Mouse (Mus musculus) midbrain, embryonic 15.5 days (tissue): Measurements from ENCODE around the gene Klk8. TPM values are rescaled to one million over a fixed set of nuclear protein-coding genes. Genes with fewer than 3 reads are reported as not detected.

Source experiments
- ATAC-seq: fragments of 200-750 bp; cut with Nextera tagmentation; replicated peaks from 2 replicates; pipeline ENCODE4 v1.8.0; 2017; ENCODE audit warnings: moderate TSS enrichment
- H3K27ac ChIP-seq: fragments of 300-500 bp; sonication (generic); 2 replicates; pipeline ENCODE4 v1.5.1; 2015; ENCODE audit warnings: mild to moderate bottlenecking, inconsistent platforms
- H3K27me3 ChIP-seq: fragments of 300-500 bp; sonication (generic); replicated peaks from 2 replicates; pipeline ENCODE4 v1.6.1; 2015; ENCODE audit warnings: inconsistent platforms
- H3K36me3 ChIP-seq: fragments of 300-500 bp; sonication (generic); replicated peaks from 2 replicates; pipeline ENCODE4 v1.6.1; 2015; ENCODE audit warnings: inconsistent platforms
- H3K4me1 ChIP-seq: fragments of 300-500 bp; sonication (generic); 2 replicates; pipeline ENCODE4 v1.6.1; 2015; ENCODE audit warnings: inconsistent platforms
- H3K4me2 ChIP-seq: fragments of 300-500 bp; sonication (generic); 2 replicates; pipeline ENCODE4 v1.6.1; 2015; ENCODE audit warnings: inconsistent platforms, mild to moderate bottlenecking, moderate library complexity
- H3K4me3 ChIP-seq: fragments of 300-500 bp; sonication (generic); 2 replicates; pipeline ENCODE4 v1.5.1; 2015; ENCODE audit warnings: mild to moderate bottlenecking, inconsistent platforms
- H3K9ac ChIP-seq: fragments of 300-500 bp; sonication (generic); 2 replicates; pipeline ENCODE4 v1.6.1; 2015; ENCODE audit warnings: mild to moderate bottlenecking, inconsistent platforms
- H3K9me3 ChIP-seq: fragments of 300-500 bp; sonication (generic); 2 replicates; pipeline ENCODE4 v1.6.1; 2016; ENCODE audit warnings: inconsistent platforms
- WGBS: fragments of 180-500 bp; shearing (Covaris S2); methylation state at CpG from one replicate; pipeline ENCODE4 v1.1.7; 2015; ENCODE audit warnings: mixed read lengths; 5-methylcytosine and 5-hydroxymethylcytosine counted together
- polyA plus RNA-seq: library from polyadenylated mRNA; unstranded; fragments of >200 nt; fragmentation: Nextera tagmentation; extraction: Ambion mirVana; gene quantifications from 2 replicates; pipeline ENCODE4 v1.2.1, GENCODE M21; 2015

Gene Klk8
- polyA plus RNA-seq, 1 experiment from 2014 or later: 10.0 TPM

- Histone ChIP-seq H3K4me1 (peaks cover 2% of the 10 kb centered on the region; the same call in 1 of the 2 replicates), H3K9ac (no peak overlapping the region), H3K4me3 (no peak overlapping the region), H3K27me3 (no peaks in the 10 kb centered on the region), H3K27ac (no peak overlapping the region), H3K9me3 (no peaks in the 10 kb centered on the region), H3K36me3 (no peaks in the 10 kb centered on the region), H3K4me2 (no peak overlapping the region)
- no peak for ATAC-seq
- 91% methylated on average over 12 of the region's 12 CpGs for WGBS
Measured at GRCm38 (mm10) chr7:43777423-43777822, 20.0 kb upstream of the Klk8 start.

GRCm38 (mm10) chr7:43778176-43778970, 19.0 kb upstream of the Klk8 start:
- no peaks in the 10 kb centered on the region for H3K36me3 ChIP-seq
- no peak for ATAC-seq
- H3K9ac ChIP-seq: no peak overlapping the region
- H3K27me3 ChIP-seq: peaks cover 3% of the 10 kb centered on the region; the same call in 1 of the 2 replicates
- no peaks in the 10 kb centered on the region for H3K9me3 ChIP-seq
- 91% methylated on average over 10 of the region's 10 CpGs for WGBS
- no peak overlapping the region for H3K4me3 ChIP-seq
- H3K4me2 ChIP-seq: no peak overlapping the region
- H3K27ac ChIP-seq: no peak overlapping the region
- peaks cover 7% of the 10 kb centered on the region for H3K4me1 ChIP-seq

GRCm38 (mm10) chr7:43780241-43780640, 17.1 kb upstream of the Klk8 start:
- Histone ChIP-seq H3K9ac (no peak overlapping the region), H3K4me3 (no peak overlapping the region), H3K27ac (no peak overlapping the region), H3K4me1 (peaks cover 7% of the 10 kb centered on the region), H3K27me3 (peaks cover 6% of the 10 kb centered on the region; the same call in 1 of the 2 replicates), H3K9me3 (no peaks in the 10 kb centered on the region), H3K4me2 (no peak overlapping the region), H3K36me3 (no peaks in the 10 kb centered on the region)
- 77% methylated on average over 6 of the region's 6 CpGs for WGBS
- no peak for ATAC-seq

- no peaks in the 10 kb centered on the region for H3K9me3 ChIP-seq
- H3K36me3 ChIP-seq: no peaks in the 10 kb centered on the region
- no peak for ATAC-seq
- no peak within 1 kb of the TSS for H3K27ac ChIP-seq
- no peak within 1 kb of the TSS for H3K4me2 ChIP-seq
- peaks cover 6% of the 10 kb centered on the region; the same call in 1 of the 2 replicates for H3K27me3 ChIP-seq
- H3K4me1 ChIP-seq: peaks cover 7% of the 10 kb centered on the region
- H3K4me3 ChIP-seq: no peak within 1 kb of the TSS
- H3K9ac ChIP-seq: no peak within 1 kb of the TSS
- WGBS: 57% methylated on average over 5 of the region's 5 CpGs
Measured at GRCm38 (mm10) chr7:43780746-43781145, 16.6 kb upstream of the Klk8 start, which contains the start of gene Klk10. TSS of gene Klk10 (plus strand) at chr7:43781035.

DNA sequence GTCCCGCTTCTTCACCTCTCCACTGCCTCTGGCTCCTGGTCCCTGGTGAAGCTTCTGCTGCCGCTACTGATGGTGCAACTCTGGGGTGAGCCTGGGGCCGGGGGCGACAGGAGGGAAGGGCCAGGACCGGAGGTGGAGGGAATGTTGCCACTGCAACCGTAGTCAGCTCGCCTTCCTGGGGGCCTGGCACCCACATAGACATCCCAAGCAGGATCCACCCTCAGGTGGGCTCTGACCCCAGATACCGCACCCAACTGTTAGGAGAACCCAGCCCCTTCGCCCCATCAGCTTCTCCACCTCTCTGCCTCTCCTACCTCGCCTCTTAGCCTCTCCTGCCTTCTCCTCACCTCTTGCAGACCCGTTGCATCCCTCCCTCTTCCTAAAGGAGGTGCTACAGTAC, 15.8 kb upstream of the Klk8 start:
- Histone ChIP-seq H3K9ac (no peak overlapping the region), H3K27me3 (peaks cover 6% of the 10 kb centered on the region; the same call in 1 of the 2 replicates), H3K4me1 (peaks cover 7% of the 10 kb centered on the region), H3K36me3 (no peaks in the 10 kb centered on the region), H3K27ac (no peak overlapping the region), H3K9me3 (no peaks in the 10 kb centered on the region), H3K4me3 (no peak overlapping the region), H3K4me2 (no peak overlapping the region)
- ATAC-seq: no peak
- 90% methylated on average over 11 of the region's 11 CpGs for WGBS

DNA sequence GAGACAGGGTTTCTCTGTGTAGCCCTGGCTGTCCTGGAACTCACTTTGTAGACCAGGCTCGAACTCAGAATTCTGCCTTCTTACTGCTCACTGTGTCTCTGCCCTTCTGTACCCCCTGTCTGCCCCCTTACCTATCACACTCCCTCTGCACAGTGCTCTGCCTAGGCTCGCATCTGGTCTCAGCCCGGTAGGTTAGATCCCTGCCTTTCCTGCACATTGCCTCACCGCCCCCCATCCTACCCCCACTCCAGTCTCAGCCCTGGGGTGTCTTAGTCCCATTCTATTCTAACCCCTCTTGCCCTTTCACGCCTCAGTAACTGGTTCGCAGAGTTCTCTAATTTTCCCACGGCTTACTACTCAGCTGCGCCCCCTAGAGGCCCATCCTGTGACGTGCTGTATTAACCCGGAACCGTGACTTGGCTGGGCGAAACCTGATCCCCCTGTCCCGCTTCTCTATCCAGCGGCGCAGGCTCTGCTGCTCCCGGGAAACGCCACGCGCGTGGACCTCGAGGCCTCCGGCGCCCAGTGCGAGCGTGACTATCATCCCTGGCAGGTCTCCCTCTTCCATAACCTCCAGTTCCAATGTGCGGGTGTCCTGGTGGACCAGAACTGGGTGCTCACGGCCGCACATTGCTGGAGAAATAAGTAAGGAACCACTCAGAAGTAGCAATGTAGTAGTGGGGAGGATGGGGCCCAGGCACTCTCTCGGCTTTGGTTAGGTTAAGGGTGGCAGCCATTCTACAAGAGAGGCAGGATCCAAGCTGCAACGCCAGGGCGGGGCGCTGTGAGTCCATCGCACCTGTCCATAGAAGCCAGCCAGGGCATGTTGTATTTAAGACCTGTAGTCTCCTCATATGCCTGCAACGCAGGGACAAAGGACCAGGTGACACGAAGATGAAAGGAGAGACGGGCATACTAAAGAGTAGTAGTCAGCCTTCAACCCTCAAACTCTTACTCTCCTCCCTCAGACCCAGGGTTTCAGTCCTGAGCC, 14.8 kb upstream of the Klk8 start:
- no peaks in the 10 kb centered on the region for H3K9me3 ChIP-seq
- WGBS: 8% methylated on average over 36 of the region's 36 CpGs
- ATAC-seq: peak; percentile 76
- peak overlapping the region; percentile 48 for H3K9ac ChIP-seq
- no peaks in the 10 kb centered on the region for H3K36me3 ChIP-seq
- H3K4me2 ChIP-seq: peak overlapping the region; percentile 72
- H3K4me1 ChIP-seq: peaks cover 7% of the 10 kb centered on the region
- peak overlapping the region; percentile 35 for H3K4me3 ChIP-seq
- peaks cover 6% of the 10 kb centered on the region; the same call in 1 of the 2 replicates for H3K27me3 ChIP-seq
- no peak overlapping the region for H3K27ac ChIP-seq

- Histone ChIP-seq H3K4me1 (peaks cover 7% of the 10 kb centered on the region), H3K27ac (no peak overlapping the region), H3K9ac (no peak overlapping the region), H3K36me3 (no peaks in the 10 kb centered on the region), H3K9me3 (no peaks in the 10 kb centered on the region), H3K4me2 (no peak overlapping the region), H3K27me3 (peaks cover 6% of the 10 kb centered on the region; the same call in 1 of the 2 replicates), H3K4me3 (no peak overlapping the region)
- no peak for ATAC-seq
- 89% methylated on average over 1 of the region's 1 CpGs for WGBS
Measured at GRCm38 (mm10) chr7:43785286-43785685, 12.1 kb upstream of the Klk8 start.

GRCm38 (mm10) chr7:43788096-43788495, 9.3 kb upstream of the Klk8 start:
- Histone ChIP-seq H3K9me3 (no peaks in the 10 kb centered on the region), H3K4me1 (no peaks in the 10 kb centered on the region), H3K36me3 (no peaks in the 10 kb centered on the region), H3K4me2 (no peak overlapping the region), H3K27me3 (peaks cover 5% of the 10 kb centered on the region; the same call in 1 of the 2 replicates), H3K4me3 (no peak overlapping the region), H3K27ac (no peak overlapping the region), H3K9ac (no peak overlapping the region)
- WGBS: 71% methylated on average over 3 of the region's 3 CpGs
- no peak for ATAC-seq

- no peak for ATAC-seq
- H3K27me3 ChIP-seq: no peaks in the 10 kb centered on the region
- H3K9me3 ChIP-seq: no peaks in the 10 kb centered on the region
- no peak overlapping the region for H3K4me3 ChIP-seq
- H3K36me3 ChIP-seq: no peaks in the 10 kb centered on the region
- no peaks in the 10 kb centered on the region for H3K4me1 ChIP-seq
- no peak overlapping the region for H3K27ac ChIP-seq
- H3K4me2 ChIP-seq: no peak overlapping the region
- H3K9ac ChIP-seq: no peak overlapping the region
- WGBS: 83% methylated on average over 2 of the region's 2 CpGs
Measured at GRCm38 (mm10) chr7:43789295-43789694, 8.1 kb upstream of the Klk8 start.

DNA sequence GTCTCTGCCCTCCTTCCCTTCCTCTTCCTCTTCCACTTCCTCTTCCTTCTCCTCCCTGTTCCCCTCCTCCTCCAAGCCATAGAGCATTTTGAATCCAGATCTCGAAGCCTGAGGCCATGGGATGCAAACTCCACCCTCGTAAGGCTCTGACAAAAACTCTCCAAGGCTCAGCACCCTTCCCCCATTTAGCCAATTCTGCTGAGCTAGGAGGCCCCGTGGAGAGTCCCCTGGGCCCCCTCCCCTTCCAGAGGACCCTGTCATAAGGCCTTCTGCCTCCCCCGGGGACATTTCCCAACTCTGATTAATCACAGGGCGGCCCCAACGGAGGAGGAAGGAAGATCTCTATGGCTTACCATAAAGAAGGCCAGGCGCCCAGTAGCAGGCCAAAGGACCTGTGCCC, 5.8 kb upstream of the Klk8 start, which contains the start of gene Klk9:
TSS of gene Klk9 (plus strand) at position 301 of the 400 bp plus-strand sequence.
- no peak within 1 kb of the TSS for H3K9ac ChIP-seq
- no peaks in the 10 kb centered on the region for H3K36me3 ChIP-seq
- H3K4me3 ChIP-seq: no peak within 1 kb of the TSS
- H3K4me2 ChIP-seq: no peak within 1 kb of the TSS
- H3K9me3 ChIP-seq: no peaks in the 10 kb centered on the region
- H3K4me1 ChIP-seq: peaks cover 10% of the 10 kb centered on the region
- H3K27ac ChIP-seq: no peak within 1 kb of the TSS
- ATAC-seq: no peak
- H3K27me3 ChIP-seq: peaks cover 13% of the 10 kb centered on the region
- WGBS: 78% methylated on average over 7 of the region's 7 CpGs

GRCm38 (mm10) chr7:43796355-43796754, 1.0 kb upstream of the Klk8 start:
- ATAC-seq: peak; percentile 48
- Histone ChIP-seq H3K9me3 (no peaks in the 10 kb centered on the region), H3K27me3 (peaks cover 28% of the 10 kb centered on the region), H3K36me3 (no peaks in the 10 kb centered on the region), H3K4me1 (peaks cover 21% of the 10 kb centered on the region), H3K4me2 (peak overlapping the region; percentile 74), H3K27ac (no peak overlapping the region), H3K9ac (peak overlapping the region; percentile 20; the same call in 1 of the 2 replicates), H3K4me3 (peak overlapping the region; percentile 45)
- WGBS: 8% methylated on average over 8 of the region's 8 CpGs
